Mouse (Mus musculus) erythroblast, embryonic 14.5 days (primary cell): ENCODE measurements around the gene Klhdc8b.

ENCODE experiments used
- GATA1 ChIP-seq: IDR thresholded peaks from 2 replicates; pipeline ENCODE4 v1.6.1; 2012; ENCODE audit warnings: low read length, inconsistent platforms, mixed read lengths
- TAL1 ChIP-seq: IDR thresholded peaks from 3 replicates; pipeline ENCODE4 v1.6.1; 2012; ENCODE audit warnings: low read length, inconsistent platforms, mixed read lengths

GRCm38 (mm10) chr9:108461675-108462074 is 294 bp upstream of the Klhdc8b start:
- TF ChIP-seq GATA1 (no peak), TAL1 (no peak)
